Mouse (Mus musculus) kidney, adult 2 months (tissue): ENCODE results near the gene Akap2.

Experiments
- CTCF ChIP-seq: fragments of 200-500 bp; conservative IDR thresholded peaks from 2 replicates; pipeline ENCODE4 v1.5.1; 2011; ENCODE audit warnings: low read depth, mild to moderate bottlenecking, control low read depth, low read length, moderate library complexity, mixed read lengths; ENCODE audit not compliant: insufficient read depth, insufficient read length
- POLR2A ChIP-seq: fragments of 200-500 bp; IDR thresholded peaks from one replicate; pipeline ENCODE4 v1.6.1; 2011; ENCODE audit warnings: low read depth, low read length, control low read depth

DNA sequence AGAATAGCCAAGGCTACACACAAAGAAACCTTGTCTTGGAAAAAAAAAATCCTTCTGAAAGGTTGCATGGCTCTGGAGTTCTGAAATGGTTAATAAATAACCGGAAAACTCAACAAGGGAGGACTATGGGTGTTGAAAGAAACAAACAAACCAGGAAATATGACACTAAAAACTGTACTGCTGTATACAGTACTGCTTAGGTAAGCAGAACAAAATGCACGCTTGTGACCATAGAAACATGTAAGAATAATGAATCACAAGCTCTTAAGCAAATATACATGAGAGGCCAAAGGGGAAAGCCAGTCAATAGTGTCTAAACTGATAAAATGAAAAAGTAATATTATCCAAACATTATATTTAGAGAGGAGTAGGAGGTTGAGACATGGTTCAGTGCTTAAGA is 97.9 kb downstream of the Akap2 start:
- no peak for TF ChIP-seq POLR2A
- TF ChIP-seq CTCF: no peak
